ENCODE assay signal across 19 mouse cellular contexts in genomic region chr1:133632168-133632567, GRCm38 (mm10). TPM values are rescaled to one million over a fixed set of nuclear protein-coding genes. Genes with fewer than 3 reads are reported as not detected.
DNase-seq lines count a peak whose midpoint lies in the region; ATAC-seq and TF ChIP-seq lines count a peak whose summit lies in the region.
"Had no signal": no experiment of that assay in that cellular context is flagged by ENCODE, and none has a peak within 500 bp of the region (broad histone marks: within the 10 kb centered on the region; RNA-seq: fewer than 3 reads in every experiment).

No protein-coding gene starts in this region.

- TF ChIP-seq POLR2A in brain, embryonic 14.5 days (IDR thresholded peaks at IDR 0.05; ENCODE audit: borderline replicate concordance, extremely low read depth, insufficient read depth, insufficient read length, poor library complexity, severe bottlenecking): no peak

- WGBS in lung, embryonic 14.5 days: 95% methylated on average over 2 of the region's 2 CpGs

- no peak for ATAC-seq in lung, embryonic 14.5 days (ENCODE audit: insufficient read depth)
- ATAC-seq: hindbrain, embryonic 16.5 days had no signal

- no peak overlapping the region for H3K27ac ChIP-seq in lung, embryonic 14.5 days (ENCODE audit: low read depth)
- H3K27ac ChIP-seq: limb, embryonic 15.5 days; macrophage had no signal

- H3K4me2 ChIP-seq in lung, embryonic 14.5 days: no peak overlapping the region
- H3K4me2 ChIP-seq: limb, embryonic 15.5 days had no signal

- H3K4me3 ChIP-seq in lung, embryonic 14.5 days (ENCODE audit: low read depth, low read length): no peak overlapping the region
- H3K4me3 ChIP-seq: erythroblast, embryonic 14.5 days; limb, embryonic 15.5 days had no signal

- no peaks in the 10 kb centered on the region for H3K9me3 ChIP-seq in lung, embryonic 14.5 days (ENCODE audit: low read depth, low read length)
- H3K9me3 ChIP-seq: limb, embryonic 15.5 days had no signal

- no peaks in the 10 kb centered on the region for H3K27me3 ChIP-seq in lung, embryonic 14.5 days (ENCODE audit: insufficient read depth, low read length)
- H3K27me3 ChIP-seq: limb, embryonic 15.5 days had no signal

- intact Hi-C loops in heart, postnatal 36 days (cut with DNase I): loop anchor here (5.0 to 10.0 kb wide), 2 partner anchors 265 to 413 kb away; no protein-coding TSS in a partner anchor
- intact Hi-C loops in gastrocnemius, postnatal 36 days (cut with DNase I): loop anchor here (1.0 kb wide), 1 partner anchor 84 kb away; no protein-coding TSS in a partner anchor

- H3K36me3 ChIP-seq in lung, embryonic 14.5 days (ENCODE audit: insufficient read depth): peaks cover 95% of the 10 kb centered on the region

- H3K9ac ChIP-seq in lung, embryonic 14.5 days: no peak overlapping the region
- H3K9ac ChIP-seq: limb, embryonic 15.5 days had no signal

- peak; percentile 32; the same call in 1 of the 2 replicates for TF ChIP-seq CTCF in lung, embryonic 14.5 days (IDR thresholded peaks at IDR 0.05; ENCODE audit: low read depth)
- peak; percentile 15; the same call in 1 of the 2 replicates for TF ChIP-seq CTCF in brain, embryonic 14.5 days (IDR thresholded peaks at IDR 0.05; ENCODE audit: borderline replicate concordance, extremely low read depth, insufficient read depth, insufficient read length)

- no peaks in the 10 kb centered on the region for H3K4me1 ChIP-seq in lung, embryonic 14.5 days (ENCODE audit: insufficient read depth)
- H3K4me1 ChIP-seq: limb, embryonic 15.5 days had no signal

- DNase-seq in heart, postnatal 4 days: peak; percentile 21
- no peak for DNase-seq in heart, postnatal 36 days
- peak; percentile 34 for DNase-seq in lung, embryonic 14.5 days
- DNase-seq in lung, postnatal 10 days: no peak
- DNase-seq in B cell, adult 2 months: peak; percentile 27
- DNase-seq in brain, embryonic 14.5 days (ENCODE audit: low read depth): peak; percentile 29
- DNase-seq in gastrocnemius, postnatal 36 days: no peak
- DNase-seq in cerebellum, postnatal 25 days: no peak
- DNase-seq: adrenal gland, postnatal 36 days; cerebellum, adult 11 months; embryo, embryonic 11 days; right cerebral cortex, postnatal 25 days; thymus, postnatal 36 days had no signal

RNA-seq across cellular contexts. Expression of gene Snrpe, which starts 22.1 kb away (rescaled TPM):
- total RNA-seq in heart, postnatal 4 days (2021): 100 to 1,000 TPM; 144 to 149 TPM
- total RNA-seq in heart, postnatal 36 days (2021): 10 to 100 TPM; 72.0 to 79.2 TPM
- polyA plus RNA-seq in lung, embryonic 14.5 days (2014; fragmentation: Nextera tagmentation; extraction: Ambion mirVana): 817 and 867 TPM in 2 replicates
- polyA plus RNA-seq in brain, embryonic 14.5 days (2012; rRNA removed): 333 and 429 TPM in 2 replicates
- total RNA-seq in gastrocnemius, postnatal 36 days (2021): 10 to 100 TPM; 42.6 to 43.8 TPM

RNA-seq across cellular contexts. Expression of gene Zbed6, which starts 28.5 kb away (rescaled TPM):
- 10 to 100 TPM; 13.4 to 14.3 TPM for total RNA-seq in heart, postnatal 4 days (2021)
- 1 to 10 TPM; 2.8 to 5.0 TPM for total RNA-seq in heart, postnatal 36 days (2021)
- not detected in 2 replicates for polyA plus RNA-seq in lung, embryonic 14.5 days (2014; fragmentation: Nextera tagmentation; extraction: Ambion mirVana)
- 6.9 and 8.8 TPM in 2 replicates for polyA plus RNA-seq in brain, embryonic 14.5 days (2012; rRNA removed)
- total RNA-seq in gastrocnemius, postnatal 36 days (2021): 1 to 10 TPM; 5.1 to 8.2 TPM
- polyA plus RNA-seq: erythroblast, embryonic 14.5 days; heart, embryonic 14.5 days; hindbrain, embryonic 16.5 days; limb, embryonic 15.5 days had no signal

RNA-seq across cellular contexts. Expression of gene Gm38394, which starts 28.9 kb away (rescaled TPM):
- total RNA-seq in heart, postnatal 4 days (2021): 10 to 100 TPM; 37.3 to 40.5 TPM
- 10 to 100 TPM; 17.8 to 18.4 TPM for total RNA-seq in heart, postnatal 36 days (2021)
- polyA plus RNA-seq in lung, embryonic 14.5 days (2014; fragmentation: Nextera tagmentation; extraction: Ambion mirVana): 11.9 and 12.2 TPM in 2 replicates
- 7.3 and 7.5 TPM in 2 replicates for polyA plus RNA-seq in brain, embryonic 14.5 days (2012; rRNA removed)
- 10 to 100 TPM; 28.4 to 29.1 TPM for total RNA-seq in gastrocnemius, postnatal 36 days (2021)

RNA-seq across cellular contexts. Expression of gene Lax1, which starts 57.7 kb away (rescaled TPM):
- under 1 TPM; 0.41 TPM for total RNA-seq in heart, postnatal 4 days (2021)
- under 1 TPM; 0.22 to 0.33 TPM for total RNA-seq in heart, postnatal 36 days (2021)
- 0.18 and 0.25 TPM in 2 replicates for polyA plus RNA-seq in lung, embryonic 14.5 days (2014; fragmentation: Nextera tagmentation; extraction: Ambion mirVana)
- 0.37 and 0.51 TPM in 2 replicates for polyA plus RNA-seq in brain, embryonic 14.5 days (2012; rRNA removed)
- not detected for total RNA-seq in gastrocnemius, postnatal 36 days (2021)
- total RNA-seq: gastrocnemius, adult 18-20 months had no signal
- polyA plus RNA-seq: hindbrain, embryonic 16.5 days; macrophage had no signal

Comparison
In these comparisons a context has a peak if more than half of its experiments do, and no peak if none do; other contexts are left out.
1. DNase-seq: peak in heart, postnatal 4 days (single experiment), lung, embryonic 14.5 days (single experiment), B cell, adult 2 months (2 of 2) and brain, embryonic 14.5 days (single experiment); none in heart, postnatal 36 days (0 of 2), lung, postnatal 10 days (single experiment), gastrocnemius, postnatal 36 days (0 of 2) and cerebellum, postnatal 25 days (0 of 2).